Mouse (Mus musculus): Measurements from ENCODE around the gene 9330159F19Rik.

The 9330159F19Rik gene

GRCm38 (mm10) chr10:29211453-29211852 lies at the start of gene 9330159F19Rik:
Gene 9330159F19Rik (plus strand): TSS chr10:29211606.
- DNase-seq: peak; percentile 3

- DNase-seq: no peak
These were observed 49.7 kb upstream of the 9330159F19Rik start for GRCm38 (mm10) chr10:29161664-29162063.

GRCm38 (mm10) chr10:29173778-29174177 lies 37.6 kb upstream of the 9330159F19Rik start:
- no peak for DNase-seq

GRCm38 (mm10) chr10:29175656-29176055 lies 35.8 kb upstream of the 9330159F19Rik start:
- no peak for DNase-seq

- no peak for DNase-seq
These were observed 34.5 kb upstream of the 9330159F19Rik start for GRCm38 (mm10) chr10:29176881-29177280.

GRCm38 (mm10) chr10:29178003-29178402 lies 33.4 kb upstream of the 9330159F19Rik start:
- no peak for DNase-seq

- DNase-seq: no peak
These were observed 31.2 kb upstream of the 9330159F19Rik start for GRCm38 (mm10) chr10:29180210-29180609.

- DNase-seq: no peak
These were observed 30.4 kb upstream of the 9330159F19Rik start for GRCm38 (mm10) chr10:29181046-29181445.

GRCm38 (mm10) chr10:29193769-29194168 lies 17.6 kb upstream of the 9330159F19Rik start:
- DNase-seq: no peak

- no peak for DNase-seq
These were observed 14.6 kb upstream of the 9330159F19Rik start for GRCm38 (mm10) chr10:29196811-29197210.

GRCm38 (mm10) chr10:29198642-29199041 lies 12.8 kb upstream of the 9330159F19Rik start, which contains the start of gene Gm49353:
Gene Gm49353 (plus strand): TSS chr10:29198954.
- DNase-seq: no peak

- no peak for DNase-seq
These were observed 11.6 kb upstream of the 9330159F19Rik start for GRCm38 (mm10) chr10:29199835-29200234.

GRCm38 (mm10) chr10:29200609-29201008 lies 10.8 kb upstream of the 9330159F19Rik start:
- DNase-seq: no peak

GRCm38 (mm10) chr10:29206730-29207129 lies 4.7 kb upstream of the 9330159F19Rik start:
- DNase-seq: no peak

- DNase-seq: no peak
These were observed 2.7 kb upstream of the 9330159F19Rik start for GRCm38 (mm10) chr10:29208735-29209134.

GRCm38 (mm10) chr10:29213534-29214100 lies 2.2 kb downstream of the 9330159F19Rik start:
- DNase-seq: no peak

GRCm38 (mm10) chr10:29216957-29217356 lies 5.6 kb downstream of the 9330159F19Rik start:
- DNase-seq: no peak

GRCm38 (mm10) chr10:29217451-29217850 lies 6.0 kb downstream of the 9330159F19Rik start:
- DNase-seq: no peak

- no peak for DNase-seq
These were observed 13.9 kb downstream of the 9330159F19Rik start for GRCm38 (mm10) chr10:29225329-29225728.

GRCm38 (mm10) chr10:29231208-29231607 lies 19.8 kb downstream of the 9330159F19Rik start:
- no peak for DNase-seq
